Mouse (Mus musculus) spleen, adult 2 months (tissue): ENCODE results near the gene Ascl4. TPM values are rescaled to one million over a fixed set of nuclear protein-coding genes. Genes with fewer than 3 reads are reported as not detected.

Source experiments
- DNase-seq, 2 experiments: peaks; one replicate each; pipeline versions ENCODE4 v3.0.0 to v3.0.0-alpha.2; 2012 to 2021; ENCODE audit warnings: low spot score in 2 of 2, low read depth in 1 of 2
- H3K27ac ChIP-seq: fragments of 200-500 bp; 2 replicates; pipeline ENCODE4 v1.5.1; 2012; ENCODE audit warnings: low read length, inconsistent platforms; ENCODE audit not compliant: insufficient read depth
- H3K27me3 ChIP-seq: fragments of 200-500 bp; 2 replicates; pipeline ENCODE4 v1.6.1; 2012; ENCODE audit warnings: mild to moderate bottlenecking, moderate library complexity, low read length, inconsistent platforms; ENCODE audit not compliant: control insufficient read depth, insufficient read depth
- H3K36me3 ChIP-seq: fragments of 200-500 bp; 2 replicates; pipeline ENCODE4 v1.6.1; 2012; ENCODE audit warnings: mild to moderate bottlenecking, low read length, inconsistent platforms; ENCODE audit not compliant: control insufficient read depth, insufficient read depth
- H3K4me1 ChIP-seq: fragments of 200-500 bp; 2 replicates; pipeline ENCODE4 v1.6.1; 2011; ENCODE audit warnings: inconsistent platforms; ENCODE audit not compliant: control insufficient read depth, insufficient read depth, insufficient read length
- H3K4me3 ChIP-seq: fragments of 200-500 bp; 2 replicates; pipeline ENCODE4 v1.5.1; 2011; ENCODE audit warnings: mild to moderate bottlenecking, inconsistent platforms; ENCODE audit not compliant: insufficient read depth, insufficient read length; ENCODE audit errors: extremely low read depth
- CTCF ChIP-seq: fragments of 200-500 bp; IDR thresholded peaks from 2 replicates; pipeline ENCODE4 v1.5.1; 2011; ENCODE audit warnings: mild to moderate bottlenecking, inconsistent platforms; ENCODE audit not compliant: insufficient read depth, insufficient read length, insufficient replicate concordance; ENCODE audit errors: extremely low read depth
- POLR2A ChIP-seq: fragments of 200-500 bp; IDR thresholded peaks from 2 replicates; pipeline ENCODE4 v1.6.1; 2011; ENCODE audit warnings: low read depth, low read length, inconsistent platforms
- WGBS: fragments of 180-500 bp; shearing (Covaris S2); methylation state at CpG from one replicate; pipeline ENCODE4 v1.1.7; 2018; 5-methylcytosine and 5-hydroxymethylcytosine counted together
- polyA plus RNA-seq: library from polyadenylated mRNA; depleted of rRNA; stranded (reverse); fragments of >200 nt; gene quantifications from 2 replicates; pipeline ENCODE4 v1.2.3, GENCODE M21; 2012; rRNA removed

Ascl4 gene
- 0.07 and 0.09 TPM in 2 replicates for polyA plus RNA-seq

GRCm38 (mm10) chr10:85927676-85928445 lies at the start of gene Ascl4:
Gene Ascl4, plus strand, starts transcription at chr10:85927681.
- Histone ChIP-seq H3K27me3 (no peaks in the 10 kb centered on the region), H3K36me3 (no peaks in the 10 kb centered on the region), H3K27ac (no peak within 1 kb of the TSS), H3K4me3 (peak within 1 kb of the TSS; percentile 53), H3K4me1 (peaks cover 3% of the 10 kb centered on the region)
- peak; percentile 3; the same call in 1 of the 2 replicates for TF ChIP-seq CTCF
- no peak for TF ChIP-seq POLR2A
- DNase-seq = peak in 1 of 2 experiments; percentile 9
- WGBS = 1% methylated on average over 23 of the region's 23 CpGs

DNA sequence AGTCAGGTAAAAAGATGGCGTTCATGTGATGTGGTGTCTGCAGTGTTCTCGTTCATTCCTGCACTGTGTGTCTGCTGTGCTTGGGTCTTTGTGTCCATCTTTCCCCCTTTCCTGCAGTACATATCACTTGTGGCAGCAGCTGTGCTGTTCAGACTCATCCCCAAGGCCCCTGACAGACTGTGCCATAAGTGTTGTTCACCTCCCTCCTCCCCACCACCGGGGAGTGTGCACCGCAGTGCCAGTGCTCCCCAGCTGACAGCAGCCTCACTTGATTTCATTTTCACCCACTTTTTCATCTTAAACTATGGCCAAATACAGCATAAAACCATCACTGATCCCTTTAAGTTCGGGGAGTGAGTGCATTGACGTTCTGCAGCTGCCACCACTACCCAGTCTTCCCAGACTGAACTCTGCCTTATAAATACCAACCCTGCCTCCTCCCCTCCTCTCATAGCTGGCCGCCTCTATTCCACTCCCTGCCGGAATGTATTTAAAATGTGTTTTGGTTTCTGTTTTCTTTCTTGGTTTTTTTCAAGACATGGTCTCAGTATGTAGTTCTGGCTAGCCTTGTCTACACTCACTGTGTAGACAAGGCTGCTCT lies 47.5 kb upstream of the Ascl4 start:
- no peak for DNase-seq
- no peaks in the 10 kb centered on the region for H3K4me1 ChIP-seq
- H3K27me3 ChIP-seq = no peaks in the 10 kb centered on the region
- 95% methylated on average over 8 of the region's 8 CpGs for WGBS
- peaks cover 48% of the 10 kb centered on the region for H3K36me3 ChIP-seq
- H3K27ac ChIP-seq = no peak overlapping the region
- H3K4me3 ChIP-seq = no peak overlapping the region
- no peak for TF ChIP-seq POLR2A
- no peak for TF ChIP-seq CTCF

GRCm38 (mm10) chr10:85916498-85917309 lies 10.8 kb upstream of the Ascl4 start, which contains the start of gene Prdm4:
Gene Prdm4, minus strand, starts transcription at chr10:85917142.
- under 1% methylated on average over 84 of the region's 90 CpGs for WGBS
- peak; percentile 96 to 97 for DNase-seq
- H3K27me3 ChIP-seq = no peaks in the 10 kb centered on the region; the same call in 1 of the 2 replicates
- no peak for TF ChIP-seq CTCF
- peak; percentile 16; the same call in 1 of the 2 replicates for TF ChIP-seq POLR2A
- H3K36me3 ChIP-seq = peaks cover 8% of the 10 kb centered on the region
- peak within 1 kb of the TSS; percentile 82 for H3K4me3 ChIP-seq
- peak within 1 kb of the TSS; percentile 63 for H3K27ac ChIP-seq
- H3K4me1 ChIP-seq = no peaks in the 10 kb centered on the region

DNA sequence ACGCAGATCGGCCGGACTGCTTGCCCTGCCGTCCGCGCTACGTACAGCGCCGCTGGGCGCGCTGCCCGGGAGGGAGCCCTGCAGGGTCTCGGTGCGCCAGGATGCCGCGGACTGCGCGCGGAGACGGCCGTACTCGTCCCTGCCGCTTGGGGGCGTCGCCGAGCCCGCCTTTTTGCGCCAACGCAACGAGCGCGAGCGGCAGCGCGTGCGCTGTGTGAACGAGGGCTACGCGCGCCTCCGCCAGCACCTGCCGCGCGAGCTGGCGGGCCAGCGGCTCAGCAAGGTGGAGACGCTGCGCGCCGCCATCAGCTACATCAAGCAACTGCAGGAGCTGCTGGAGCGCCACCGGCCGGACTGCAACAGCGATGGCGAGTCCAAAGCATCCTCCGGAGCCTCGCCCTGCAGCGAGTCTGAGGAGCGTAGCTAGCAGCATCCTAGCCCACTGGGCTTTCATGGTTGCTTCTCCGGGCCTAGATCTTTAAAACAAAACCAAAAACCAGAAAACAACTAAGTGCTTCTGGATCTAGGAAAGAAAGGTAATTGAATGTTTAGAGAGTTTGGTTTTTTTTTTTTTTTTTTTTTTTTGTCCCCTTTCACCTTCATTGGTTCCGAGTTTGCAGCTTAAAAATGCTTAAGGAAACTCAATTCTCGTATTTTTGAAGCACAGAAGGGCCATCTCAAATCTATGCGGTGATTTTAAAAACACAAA lies 1.2 kb downstream of the Ascl4 start:
- peaks cover 3% of the 10 kb centered on the region for H3K4me1 ChIP-seq
- no peaks in the 10 kb centered on the region for H3K36me3 ChIP-seq
- WGBS = 2% methylated on average over 63 of the region's 63 CpGs
- TF ChIP-seq POLR2A = no peak
- 0 out of 2 replicates have a peak, but pooled peaks have one; percentile 4 for TF ChIP-seq CTCF
- DNase-seq = peak; percentile 53 to 67
- no peaks in the 10 kb centered on the region for H3K27me3 ChIP-seq
- no peak overlapping the region for H3K27ac ChIP-seq
- peak overlapping the region; percentile 53 for H3K4me3 ChIP-seq

GRCm38 (mm10) chr10:85929208-85929591 lies 1.7 kb downstream of the Ascl4 start:
- H3K4me1 ChIP-seq = peaks cover 3% of the 10 kb centered on the region
- WGBS = 55% methylated on average over 11 of the region's 11 CpGs
- H3K27ac ChIP-seq = no peak overlapping the region
- DNase-seq = no peak
- H3K4me3 ChIP-seq = no peak overlapping the region
- no peak for TF ChIP-seq POLR2A
- no peak for TF ChIP-seq CTCF
- H3K27me3 ChIP-seq = no peaks in the 10 kb centered on the region
- no peaks in the 10 kb centered on the region for H3K36me3 ChIP-seq

- no peak for TF ChIP-seq CTCF
- no peak for TF ChIP-seq POLR2A
- no peak overlapping the region for H3K4me3 ChIP-seq
- DNase-seq = no peak
Observed at GRCm38 (mm10) chr10:85929962-85930361, 2.5 kb downstream of the Ascl4 start.

More at GRCm38 (mm10) chr10:85929962-85930361, 2.5 kb downstream of the Ascl4 start:
- Histone ChIP-seq H3K4me1 (peaks cover 3% of the 10 kb centered on the region), H3K36me3 (no peaks in the 10 kb centered on the region), H3K27me3 (no peaks in the 10 kb centered on the region), H3K27ac (no peak overlapping the region)
- WGBS = 88% methylated on average over 11 of the region's 11 CpGs
